Mouse (Mus musculus) heart, adult 2 months (tissue): ENCODE measurements around the gene Ptprn2. TPM values are rescaled to one million over a fixed set of nuclear protein-coding genes. Genes with fewer than 3 reads are reported as not detected.

ENCODE experiments used
- DNase-seq, 2 experiments: peaks; one replicate each; pipeline ENCODE4 v3.0.0; 2021
- H3K27ac ChIP-seq: fragments of 200-600 bp; 2 replicates; pipeline ENCODE4 v1.8.1; 2022
- H3K27me3 ChIP-seq: fragments of 200-500 bp; 2 replicates; pipeline ENCODE4 v1.6.1; 2012; ENCODE audit warnings: mild to moderate bottlenecking, low read length, inconsistent platforms, mixed read lengths; ENCODE audit not compliant: control insufficient read depth, insufficient read depth
- H3K36me3 ChIP-seq: fragments of 200-500 bp; 2 replicates; pipeline ENCODE4 v1.6.1; 2012; ENCODE audit warnings: low read length, inconsistent platforms; ENCODE audit not compliant: control insufficient read depth, insufficient read depth
- H3K4me1 ChIP-seq: fragments of 200-500 bp; 2 replicates; pipeline ENCODE4 v1.6.1; 2011; ENCODE audit warnings: low read length; ENCODE audit not compliant: control insufficient read depth, insufficient read depth
- H3K4me3 ChIP-seq: fragments of 200-600 bp; 2 replicates; pipeline ENCODE4 v1.8.1; 2022
- H3K79me2 ChIP-seq: fragments of 200-500 bp; replicated peaks from 2 replicates; pipeline ENCODE4 v1.6.1; 2012; ENCODE audit warnings: mild to moderate bottlenecking, inconsistent platforms, low read length, moderate library complexity, mixed read lengths; ENCODE audit not compliant: control insufficient read depth, insufficient read depth
- H3K9ac ChIP-seq: fragments of 200-500 bp; 2 replicates; pipeline ENCODE4 v1.6.1; 2012; ENCODE audit warnings: low read depth, mild to moderate bottlenecking, control low read depth, inconsistent platforms, low read length, mixed read lengths
- CTCF ChIP-seq: fragments of 200-600 bp; IDR thresholded peaks from 2 replicates; pipeline ENCODE4 v1.8.1; 2022; ENCODE audit warnings: antibody characterized with exemption, mild to moderate bottlenecking, moderate library complexity
- EP300 ChIP-seq: fragments of 200-500 bp; IDR thresholded peaks from 2 replicates; pipeline ENCODE4 v1.6.1; 2011; ENCODE audit warnings: low read depth, low read length, control low read depth; ENCODE audit not compliant: insufficient read depth
- POLR2A ChIP-seq: fragments of 200-500 bp; IDR thresholded peaks from 2 replicates; pipeline ENCODE4 v1.6.1; 2011; ENCODE audit warnings: mild to moderate bottlenecking, low read depth, low read length, control low read depth; ENCODE audit not compliant: insufficient read depth
- WGBS: fragments of 180-500 bp; shearing (Covaris S2); methylation state at CpG from one replicate; pipeline ENCODE4 v1.1.7; 2018; 5-methylcytosine and 5-hydroxymethylcytosine counted together
- intact Hi-C: fragments of 180-260 bp; cut with DNase I; formaldehyde crosslinking; loops from one replicate; pipeline ENCODE4 v1.15.1; 2025
- polyA plus RNA-seq: library from polyadenylated mRNA; depleted of rRNA; stranded (reverse); fragments of >200 nt; gene quantifications from 2 replicates; pipeline ENCODE4 v1.2.3, GENCODE M21; 2012
- total RNA-seq, 2 experiments: library from RNA; stranded (reverse); gene quantifications; 2 replicates each; pipeline ENCODE4 v1.2.3; 2021

Ptprn2 gene
- total and polyA plus RNA-seq, 3 experiments = 0.21 to 0.23 TPM; not detected in 1

GRCm38 (mm10) chr12:116873866-116874585 is 388.5 kb downstream of the Ptprn2 start:
- Histone ChIP-seq H3K4me1 (no peaks in the 10 kb centered on the region), H3K9ac (no peak overlapping the region), H3K4me3 (no peak overlapping the region), H3K79me2 (no peaks in the 10 kb centered on the region), H3K27me3 (no peaks in the 10 kb centered on the region), H3K27ac (no peak overlapping the region), H3K36me3 (no peaks in the 10 kb centered on the region)
- no peak for DNase-seq
- WGBS = 79% methylated on average over 1 of the region's 1 CpGs
- intact Hi-C loops = no loop called here
- TF ChIP-seq POLR2A (no peak), EP300 (no peak), CTCF (no peak)

- Histone ChIP-seq H3K4me1 (no peaks in the 10 kb centered on the region), H3K79me2 (no peaks in the 10 kb centered on the region), H3K27me3 (no peaks in the 10 kb centered on the region), H3K9ac (no peak overlapping the region), H3K27ac (no peak overlapping the region), H3K4me3 (no peak overlapping the region), H3K36me3 (no peaks in the 10 kb centered on the region)
- DNase-seq = no peak
- no peak for TF ChIP-seq CTCF
- TF ChIP-seq POLR2A = no peak
- intact Hi-C loops = no loop called here
- WGBS = 71% methylated on average over 6 of the region's 6 CpGs
Observed at GRCm38 (mm10) chr12:116887496-116888281, 402.2 kb downstream of the Ptprn2 start.

- Histone ChIP-seq H3K9ac (no peak overlapping the region), H3K27me3 (no peaks in the 10 kb centered on the region), H3K4me3 (no peak overlapping the region), H3K36me3 (no peaks in the 10 kb centered on the region), H3K27ac (no peak overlapping the region), H3K79me2 (no peaks in the 10 kb centered on the region), H3K4me1 (no peaks in the 10 kb centered on the region)
- 73% methylated on average over 2 of the region's 2 CpGs for WGBS
- DNase-seq = no peak
- no peak for TF ChIP-seq CTCF
- TF ChIP-seq POLR2A = no peak
- no peak for TF ChIP-seq EP300
- intact Hi-C loops = no loop called here
Observed at GRCm38 (mm10) chr12:116888856-116889255, 403.3 kb downstream of the Ptprn2 start.

- Histone ChIP-seq H3K36me3 (no peaks in the 10 kb centered on the region), H3K27ac (no peak overlapping the region), H3K79me2 (no peaks in the 10 kb centered on the region), H3K9ac (no peak overlapping the region), H3K4me1 (no peaks in the 10 kb centered on the region), H3K27me3 (no peaks in the 10 kb centered on the region), H3K4me3 (no peak overlapping the region)
- 84% methylated on average over 8 of the region's 8 CpGs for WGBS
- TF ChIP-seq POLR2A (no peak), EP300 (no peak), CTCF (no peak)
- intact Hi-C loops = no loop called here
- no peak for DNase-seq
Observed at GRCm38 (mm10) chr12:116892584-116892983, 407.1 kb downstream of the Ptprn2 start.

GRCm38 (mm10) chr12:116896651-116897050 is 411.1 kb downstream of the Ptprn2 start:
- Histone ChIP-seq H3K79me2 (no peaks in the 10 kb centered on the region), H3K4me3 (no peak overlapping the region), H3K36me3 (no peaks in the 10 kb centered on the region), H3K27me3 (no peaks in the 10 kb centered on the region), H3K9ac (no peak overlapping the region), H3K27ac (no peak overlapping the region), H3K4me1 (no peaks in the 10 kb centered on the region)
- no peak for DNase-seq
- WGBS = 47% methylated on average over 2 of the region's 2 CpGs
- TF ChIP-seq POLR2A (no peak), CTCF (no peak), EP300 (no peak)
- intact Hi-C loops = no loop called here

- no peak overlapping the region for H3K9ac ChIP-seq
- no peaks in the 10 kb centered on the region for H3K27me3 ChIP-seq
- no peaks in the 10 kb centered on the region for H3K79me2 ChIP-seq
- H3K4me3 ChIP-seq = no peak overlapping the region
- H3K4me1 ChIP-seq = no peaks in the 10 kb centered on the region
- intact Hi-C loops = no loop called here
- TF ChIP-seq POLR2A (no peak), EP300 (no peak), CTCF (no peak)
- no peak for DNase-seq
- WGBS = 79% methylated on average over 3 of the region's 3 CpGs
- H3K36me3 ChIP-seq = no peaks in the 10 kb centered on the region
- H3K27ac ChIP-seq = no peak overlapping the region
Observed at GRCm38 (mm10) chr12:116901773-116902172, 416.3 kb downstream of the Ptprn2 start.
